Mouse (Mus musculus) erythroblast, embryonic 14.5 days (primary cell): ENCODE measurements around the gene 1810013L24Rik.

Experiments
- GATA1 ChIP-seq: IDR thresholded peaks from 2 replicates; pipeline ENCODE4 v1.6.1; 2012; ENCODE audit warnings: low read length, inconsistent platforms, mixed read lengths
- TAL1 ChIP-seq: IDR thresholded peaks from 3 replicates; pipeline ENCODE4 v1.6.1; 2012; ENCODE audit warnings: low read length, inconsistent platforms, mixed read lengths

DNA sequence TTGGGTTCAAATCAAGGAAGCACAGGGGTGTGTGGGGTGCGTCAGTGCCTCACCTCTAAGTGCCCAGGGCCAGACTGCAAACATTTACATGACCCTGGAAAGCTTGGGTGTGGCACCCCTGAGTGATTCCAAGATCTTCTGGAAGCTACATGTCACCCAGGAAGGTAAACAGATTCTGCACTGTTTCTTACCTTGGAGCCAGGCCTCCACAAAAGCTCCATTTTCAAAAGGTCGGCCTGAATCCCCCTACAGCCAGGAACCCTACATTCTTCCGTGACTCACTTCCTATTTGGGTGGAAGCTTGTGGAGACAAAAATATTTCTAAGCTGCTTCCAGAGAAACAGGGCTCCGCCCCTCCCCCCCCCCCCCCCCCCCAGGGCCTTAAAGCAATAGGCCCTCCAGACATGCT lies 34.3 kb downstream of the 1810013L24Rik start:
- TF ChIP-seq TAL1 (no peak), GATA1 (no peak)
